Mouse (Mus musculus) thymus, adult 2 months (tissue): ENCODE measurements around the gene 2410004B18Rik.

Experiments
- CTCF ChIP-seq: fragments of 200-500 bp; IDR thresholded peaks from 2 replicates; pipeline ENCODE4 v1.5.1; 2012; ENCODE audit warnings: mild to moderate bottlenecking, control low read depth, low read length, moderate library complexity, borderline replicate concordance; ENCODE audit not compliant: control insufficient read depth, poor library complexity, insufficient read depth; ENCODE audit errors: extremely low read depth
- POLR2A ChIP-seq: fragments of 200-500 bp; IDR thresholded peaks from 2 replicates; pipeline ENCODE4 v1.6.1; 2012; ENCODE audit warnings: mild to moderate bottlenecking, low read length, control low read depth, moderate library complexity; ENCODE audit not compliant: control insufficient read depth, poor library complexity, insufficient read depth; ENCODE audit errors: extremely low read depth

DNA sequence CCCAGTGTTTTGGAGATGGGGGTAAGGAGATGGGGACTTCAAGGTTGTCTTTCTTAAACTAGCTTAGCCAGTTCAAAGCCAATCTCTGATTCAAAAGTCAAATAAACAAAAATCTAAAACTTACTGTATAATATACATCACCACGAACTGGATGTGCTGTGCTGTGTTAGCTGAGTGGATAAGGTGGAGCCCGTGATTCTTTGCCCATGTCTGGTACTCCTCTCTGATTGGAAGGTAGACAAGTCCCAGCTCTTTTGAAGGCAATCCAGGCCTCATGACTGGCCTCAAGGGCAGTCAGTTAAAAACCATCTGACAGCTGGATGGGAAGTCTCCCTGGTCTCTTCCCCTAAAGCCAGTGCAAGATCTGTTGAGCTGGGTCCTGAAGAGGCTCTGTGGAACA is 15.6 kb downstream of the 2410004B18Rik start:
- TF ChIP-seq POLR2A (no peak), CTCF (no peak)
